Mouse (Mus musculus) heart, postnatal 36 days (tissue): ENCODE results near the gene Wfdc17. TPM values are rescaled to one million over a fixed set of nuclear protein-coding genes. Genes with fewer than 3 reads are reported as not detected.

Source experiments
- DNase-seq, 2 experiments: peaks; one replicate each; pipeline ENCODE4 v3.0.0; 2021 to 2022
- intact Hi-C: fragments of 180-260 bp; cut with DNase I; formaldehyde crosslinking; loops from one replicate; pipeline ENCODE4 v1.15.1; 2025
- total RNA-seq, 2 experiments: library from RNA; stranded (reverse); gene quantifications; 2 replicates each; pipeline ENCODE4 v1.2.3; 2021

Gene Wfdc17
- total RNA-seq, 2 experiments from 2014 or later = 2.7 to 3.7 TPM

GRCm38 (mm10) chr11:83739241-83739640 is 35.5 kb downstream of the Wfdc17 start:
- peak; percentile 76 to 85 for DNase-seq
- intact Hi-C loops = loop anchor here (1.0 to 2.0 kb wide), 3 partner anchors 100 to 298 kb away; no protein-coding TSS in a partner anchor

- intact Hi-C loops = no loop called here
- no peak for DNase-seq
Measured at GRCm38 (mm10) chr11:83740443-83740991, 36.7 kb downstream of the Wfdc17 start.

- intact Hi-C loops = no loop called here
- no peak for DNase-seq
Measured at GRCm38 (mm10) chr11:83741841-83742240, 38.0 kb downstream of the Wfdc17 start.

GRCm38 (mm10) chr11:83742731-83743355 is 39.1 kb downstream of the Wfdc17 start:
- intact Hi-C loops = no loop called here
- no peak for DNase-seq

DNA sequence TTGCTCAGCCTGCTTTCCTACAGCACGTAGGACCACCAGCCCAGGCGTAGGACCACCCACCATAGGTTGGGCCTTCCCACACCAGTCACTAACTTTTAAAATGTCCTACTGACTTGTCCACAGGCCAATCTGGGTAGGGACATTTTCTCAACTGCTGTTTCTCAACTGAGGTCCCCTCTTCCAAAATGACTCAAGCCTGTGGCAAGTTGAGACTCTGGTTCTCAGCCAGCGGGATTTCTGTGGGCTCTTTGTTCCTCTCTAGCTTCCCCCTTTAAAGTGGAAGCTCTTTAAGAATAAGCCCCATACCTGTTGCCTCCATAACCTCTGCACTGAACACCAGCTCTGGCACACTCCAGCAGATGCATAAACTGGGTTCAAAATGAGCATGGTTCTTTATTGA is 39.7 kb downstream of the Wfdc17 start:
- intact Hi-C loops = no loop called here
- DNase-seq = no peak

- no peak for DNase-seq
- intact Hi-C loops = no loop called here
Measured at GRCm38 (mm10) chr11:83746152-83746551, 42.4 kb downstream of the Wfdc17 start.

DNA sequence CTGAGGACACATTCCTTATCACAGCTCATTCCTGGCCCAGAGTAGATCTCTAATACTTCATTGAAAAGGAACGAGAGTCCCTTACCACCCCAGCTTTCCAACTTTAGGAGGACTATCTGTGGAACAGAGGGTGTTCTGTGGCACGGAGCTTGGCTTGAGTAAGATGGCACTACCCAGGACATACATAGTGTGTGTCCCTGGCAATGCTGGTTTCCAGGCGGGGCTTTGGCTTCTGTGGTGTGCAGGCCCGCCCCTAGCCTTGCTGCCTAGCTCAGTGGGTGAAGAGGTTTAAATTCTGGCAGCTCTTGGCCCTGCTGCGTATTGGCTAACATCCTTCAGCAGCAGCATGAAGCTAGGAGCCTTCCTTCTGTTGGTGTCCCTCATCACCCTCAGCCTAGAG is 42.9 kb downstream of the Wfdc17 start, which contains the start of gene Wfdc21:
Gene Wfdc21, plus strand, starts transcription at position 260 of the 400 bp plus-strand sequence.
- intact Hi-C loops = no loop called here

DNA sequence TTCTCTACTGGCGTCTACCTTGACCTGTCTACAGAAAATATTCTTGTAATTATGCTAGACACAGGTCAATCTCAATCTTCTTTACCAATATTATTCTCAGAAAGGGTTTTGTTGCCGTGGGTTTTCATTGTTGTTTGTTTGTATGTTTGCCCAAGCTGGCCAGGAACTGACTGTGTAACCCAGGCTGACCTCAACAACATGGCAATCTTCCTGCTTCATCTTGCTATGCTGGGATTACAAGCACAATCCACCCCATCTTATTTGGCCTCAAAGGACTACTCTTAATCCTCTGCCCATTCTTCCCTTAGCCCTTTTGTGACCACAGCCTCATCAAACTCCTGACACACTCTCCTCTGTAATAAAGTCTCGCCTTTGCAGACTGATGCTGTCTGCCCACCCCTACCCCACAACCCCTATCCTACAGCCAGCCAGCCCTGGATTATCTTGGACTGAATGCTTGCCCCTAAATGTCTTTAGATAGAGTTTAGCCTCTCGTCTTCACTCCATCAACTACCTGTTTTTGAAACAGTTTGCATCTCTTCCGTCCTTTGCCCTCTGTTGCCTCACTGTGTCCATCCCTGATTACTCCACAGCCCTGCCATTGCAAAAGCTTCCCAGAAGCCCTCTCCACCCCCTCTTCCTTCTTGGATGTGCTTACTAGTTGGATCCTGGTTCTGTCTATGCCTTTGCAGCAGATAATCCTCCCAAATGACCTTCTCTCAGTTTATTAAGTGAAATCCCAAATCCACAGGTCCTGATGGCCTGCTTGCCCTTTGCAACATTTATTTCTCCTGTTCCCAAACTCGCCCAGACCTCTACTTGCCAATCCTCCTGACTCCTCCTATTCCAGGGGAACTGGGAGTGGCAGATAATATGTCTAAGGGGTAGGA is 43.8 kb downstream of the Wfdc17 start:
- intact Hi-C loops = no loop called here
- DNase-seq = no peak

More for the DNA sequence above, 42.9 kb downstream of the Wfdc17 start, which contains the start of gene Wfdc21:
- DNase-seq = no peak

DNA sequence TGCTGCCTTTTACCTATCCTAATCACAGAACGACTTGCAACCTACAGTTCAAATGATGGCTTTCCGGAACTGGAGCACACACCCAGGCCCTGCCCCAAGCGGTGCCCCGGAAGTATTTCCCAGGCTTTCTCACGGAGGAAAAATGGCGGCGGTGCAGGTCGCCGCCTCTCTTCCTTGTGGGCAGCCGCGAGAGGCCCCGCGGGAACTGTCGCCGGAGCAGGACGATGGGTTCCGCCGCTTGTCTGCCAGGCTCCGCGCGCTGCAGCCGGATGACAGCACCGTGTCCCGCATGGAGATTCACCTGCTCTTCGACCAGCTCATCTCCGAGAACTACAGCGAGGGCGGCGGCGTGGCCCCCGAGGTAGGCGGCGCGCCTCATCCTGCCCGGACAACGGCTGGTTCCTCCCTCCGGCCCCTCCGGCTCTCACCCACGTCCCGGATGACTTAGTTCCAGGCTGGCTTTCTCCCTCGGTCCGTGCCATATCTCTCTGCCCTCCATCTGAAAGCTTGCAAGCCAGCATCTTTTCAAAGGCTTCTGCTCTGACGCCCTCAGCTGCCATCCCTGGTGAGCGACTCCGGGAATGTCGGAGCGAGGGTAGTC is 49.9 kb downstream of the Wfdc17 start, which contains the start of gene Heatr6:
Gene Heatr6, plus strand, starts transcription at position 116 of the 601 bp plus-strand sequence.
- intact Hi-C loops = no loop called here
- DNase-seq = peak; percentile 85 to 91

GRCm38 (mm10) chr11:83754227-83754626 is 50.4 kb downstream of the Wfdc17 start:
- intact Hi-C loops = no loop called here
- no peak for DNase-seq

Other genes with a start within 250 kb of the Wfdc17 start
- 1 to 10 TPM; 4.6 to 6.6 TPM for gene Mmp28, start 240.9 kb upstream of the Wfdc17 start, total RNA-seq
- 10 to 100 TPM; 35.2 to 40.8 TPM for gene Taf15, start 230.9 kb upstream of the Wfdc17 start, total RNA-seq
- not detected for gene Heatr9, start 181.8 kb upstream of the Wfdc17 start, total RNA-seq
- under 1 TPM in 1 of 2 experiments, not detected in 1; 0.83 TPM for gene Ccl5, start 173.5 kb upstream of the Wfdc17 start, total RNA-seq
- 10 to 100 TPM in 1 of 2 experiments, 1 to 10 TPM in 1; 6.4 to 16.6 TPM for gene Ccl9, start 125.4 kb upstream of the Wfdc17 start, total RNA-seq
- gene Ccl6, start 110.9 kb upstream of the Wfdc17 start, total RNA-seq = 10 to 100 TPM; 11.3 to 24.4 TPM
- gene Rpl9-ps1, start 58.4 kb upstream of the Wfdc17 start, total RNA-seq = not detected
- gene Ccl3, start 54.6 kb upstream of the Wfdc17 start, total RNA-seq = not detected
- not detected for gene Ccl4, start 41.4 kb upstream of the Wfdc17 start, total RNA-seq
- not detected for gene Wfdc18, start 5.0 kb downstream of the Wfdc17 start, total RNA-seq
- not detected for gene Wfdc21, start 42.9 kb downstream of the Wfdc17 start, total RNA-seq
- 1 to 10 TPM; 5.6 to 6.6 TPM for gene Heatr6, start 49.7 kb downstream of the Wfdc17 start, total RNA-seq
- gene Hnf1b, start 146.1 kb downstream of the Wfdc17 start, total RNA-seq = not detected
- gene Ddx52, start 238.1 kb downstream of the Wfdc17 start, total RNA-seq = 10 to 100 TPM; 10.9 to 12.6 TPM